Mouse (Mus musculus): ENCODE data around the gene Cactin.

DNA sequence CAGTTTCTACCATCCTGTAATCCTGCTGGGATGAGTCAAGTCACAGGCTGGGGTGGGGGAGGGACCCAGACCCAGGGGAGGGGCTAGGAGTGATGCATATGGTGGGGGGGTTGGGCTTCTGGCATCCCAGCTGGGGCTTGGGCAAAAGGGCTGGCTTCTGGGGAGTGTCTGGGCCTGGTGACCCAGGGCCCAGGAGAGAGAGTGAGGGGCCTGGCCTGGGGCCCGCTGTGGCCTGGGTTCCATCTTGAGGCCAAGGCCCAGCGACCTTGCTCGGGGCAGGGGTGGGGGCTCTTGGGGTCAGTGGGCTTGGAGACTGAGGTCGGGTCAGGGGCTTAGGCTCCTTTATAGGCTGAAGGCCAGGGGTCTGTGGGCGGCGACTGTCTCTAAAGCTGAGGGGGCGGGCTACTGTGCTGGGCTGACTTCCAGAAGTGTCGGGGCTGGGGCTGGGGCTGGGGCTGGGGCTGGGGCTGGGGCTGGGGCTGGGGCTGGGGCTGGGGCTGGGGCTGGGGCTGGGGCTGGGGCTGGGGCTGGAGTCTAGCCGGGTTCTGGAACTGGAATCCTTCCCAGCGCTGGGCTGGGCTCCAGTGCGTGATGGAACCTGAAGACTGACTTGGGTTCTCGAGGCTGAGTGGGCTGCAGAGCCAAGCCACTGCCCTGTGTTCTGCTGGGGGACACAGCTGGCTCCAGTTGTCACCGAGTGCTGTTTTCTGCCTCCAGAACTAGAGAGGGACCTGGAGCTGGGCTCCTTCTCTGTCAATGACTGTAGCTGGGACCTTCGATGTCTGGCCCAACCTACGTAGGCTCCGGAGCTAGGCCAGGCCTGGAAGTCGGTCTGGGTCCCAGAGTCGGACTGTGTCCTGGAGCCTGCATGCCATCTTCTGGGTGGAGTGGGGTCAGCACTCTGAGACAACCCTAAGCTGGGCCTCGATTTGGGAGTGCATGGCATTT lies 14.8 kb downstream of the Cactin start:
- no peak for TF ChIP-seq EP300 (IDR thresholded peaks at IDR 0.05; ENCODE audit: low read depth)
- TF ChIP-seq CTCF (IDR thresholded peaks at IDR 0.05; ENCODE audit: low read depth) = no peak
